Mouse (Mus musculus): ENCODE measurements at regions not wholly inside any gene's neighbourhood (a gene's known extent, or its start where the extent isn't known, plus 50 kb on each side); places are given as distances from the start of the nearest gene placed in this dataset.
A peak's percentile ranks its signal among the peaks of the same experiment; 100 is the strongest.

DNA sequence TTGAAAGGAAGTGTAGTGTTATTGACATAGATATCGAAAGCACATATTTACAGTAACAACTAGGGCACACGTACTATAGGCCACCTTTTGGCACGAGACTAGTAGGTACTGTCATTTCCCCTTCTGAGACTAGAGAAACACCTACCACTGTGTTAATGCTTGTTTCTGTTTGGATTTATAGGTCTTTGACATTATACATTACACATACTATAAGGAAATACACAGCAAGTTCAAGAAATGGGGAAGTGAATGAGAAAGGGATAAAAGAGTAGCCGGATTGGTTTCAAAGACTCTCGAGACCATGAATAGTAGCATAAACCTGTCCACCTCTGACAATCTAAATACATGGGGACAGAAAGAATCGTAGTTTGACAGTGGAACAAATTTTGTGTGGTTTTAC lies 900.3 kb upstream of the Pot1a start:
- Histone ChIP-seq H3K9me3 (replicated peaks; ENCODE audit: low read length) (no peaks in the 10 kb centered on the region), H3K27ac (no peak overlapping the region), H3K4me3 (replicated peaks; ENCODE audit: low read depth, low read length) (no peak overlapping the region), H3K36me3 (ENCODE audit: insufficient read depth, low read length) (no peaks in the 10 kb centered on the region), H3K4me2 (ENCODE audit: low read length) (no peak overlapping the region), H3K27me3 (ENCODE audit: insufficient read depth, low read length) (no peaks in the 10 kb centered on the region), H3K4me1 (replicated peaks; ENCODE audit: insufficient read depth, low read length) (no peaks in the 10 kb centered on the region), H3K9ac (ENCODE audit: low read depth, low read length) (no peak overlapping the region)
- no peak for ATAC-seq (replicated peaks; ENCODE audit: low FRiP score, low read depth)
- no peak for DNase-seq (ENCODE audit: low spot score)
- 68% methylated on average over 6 of the region's 6 CpGs for WGBS
- no peak for TF ChIP-seq CTCF (IDR thresholded peaks at IDR 0.05; ENCODE audit: low read depth)

DNA sequence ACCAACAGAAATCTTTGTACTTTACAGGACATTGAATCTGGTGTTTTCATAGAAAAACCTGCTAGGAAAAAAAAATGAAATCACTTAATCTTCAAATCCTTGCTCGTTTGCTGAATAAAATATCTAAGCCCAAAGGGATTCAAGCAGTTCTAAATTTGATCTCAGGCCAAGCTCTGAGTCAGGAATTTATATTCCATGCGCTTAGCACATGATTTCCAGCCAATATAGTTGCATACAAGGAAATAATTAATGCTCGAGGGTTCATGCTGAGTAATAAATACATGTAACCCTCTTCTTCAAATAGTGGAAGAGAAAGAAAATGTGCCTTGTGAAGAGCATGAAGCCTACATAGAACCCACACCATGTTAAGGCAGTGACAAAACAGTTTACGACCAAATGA lies 899.8 kb upstream of the Pot1a start:
- 48% methylated on average over 4 of the region's 4 CpGs for WGBS
- Histone ChIP-seq H3K9me3 (replicated peaks; ENCODE audit: low read length) (no peaks in the 10 kb centered on the region), H3K9ac (ENCODE audit: low read depth, low read length) (no peak overlapping the region), H3K4me3 (replicated peaks; ENCODE audit: low read depth, low read length) (no peak overlapping the region), H3K36me3 (ENCODE audit: insufficient read depth, low read length) (no peaks in the 10 kb centered on the region), H3K4me1 (replicated peaks; ENCODE audit: insufficient read depth, low read length) (no peaks in the 10 kb centered on the region), H3K4me2 (ENCODE audit: low read length) (no peak overlapping the region), H3K27ac (no peak overlapping the region), H3K27me3 (ENCODE audit: insufficient read depth, low read length) (no peaks in the 10 kb centered on the region)
- no peak for ATAC-seq (replicated peaks; ENCODE audit: low FRiP score, low read depth)
- DNase-seq (ENCODE audit: low spot score) = peak; percentile 32
- no peak for TF ChIP-seq CTCF (IDR thresholded peaks at IDR 0.05; ENCODE audit: low read depth)

DNA sequence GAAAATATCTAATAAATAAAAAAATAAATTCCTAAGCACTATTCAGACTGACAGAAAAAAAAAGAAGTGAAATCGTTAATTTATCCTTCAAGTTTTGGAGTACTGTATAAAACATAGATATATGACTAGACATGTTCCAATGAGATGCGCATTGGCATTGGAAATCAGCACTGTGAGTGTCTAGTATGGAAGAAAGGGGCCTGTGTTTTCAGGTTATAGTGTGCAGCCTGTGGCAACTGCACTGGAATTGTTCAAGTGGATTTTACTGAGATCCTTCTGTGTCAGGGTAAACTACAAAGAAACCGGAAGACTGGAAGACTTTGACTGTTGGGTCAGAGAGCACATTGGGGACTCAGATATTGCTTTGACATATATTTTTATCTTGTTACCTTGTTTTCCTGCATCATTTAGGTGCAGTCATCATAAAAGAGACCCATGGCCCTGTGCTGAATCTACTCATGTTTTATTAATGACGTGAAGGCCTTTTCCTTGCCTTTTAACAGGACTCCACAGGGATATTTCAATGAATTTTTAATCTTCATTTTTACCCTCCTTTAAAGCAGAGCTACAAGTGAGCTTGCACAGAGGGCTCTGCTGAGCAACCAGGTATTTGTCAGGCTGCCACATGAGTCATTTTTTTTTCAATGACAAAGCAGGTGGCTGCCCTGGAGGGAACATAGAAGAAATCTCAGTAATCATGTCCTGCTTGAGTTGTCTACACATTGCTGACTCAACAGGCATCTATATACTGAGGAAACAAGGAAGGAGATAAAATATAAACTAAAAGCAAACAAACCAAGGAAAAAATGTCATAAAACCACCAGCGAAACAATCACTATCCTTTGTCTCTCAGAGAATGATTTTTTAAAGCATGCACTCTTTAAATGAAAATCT lies 899.2 kb upstream of the Pot1a start:
- no peak overlapping the region for H3K4me3 ChIP-seq (replicated peaks; ENCODE audit: low read depth, low read length)
- DNase-seq (ENCODE audit: low spot score) (no peak), ATAC-seq (replicated peaks; ENCODE audit: low FRiP score, low read depth) (no peak)
- 74% methylated on average over 5 of the region's 5 CpGs for WGBS
- H3K27ac ChIP-seq = no peak overlapping the region
- H3K4me2 ChIP-seq (ENCODE audit: low read length) = no peak overlapping the region
- H3K9me3 ChIP-seq (replicated peaks; ENCODE audit: low read length) = no peaks in the 10 kb centered on the region
- no peaks in the 10 kb centered on the region for H3K36me3 ChIP-seq (ENCODE audit: insufficient read depth, low read length)
- no peaks in the 10 kb centered on the region for H3K4me1 ChIP-seq (replicated peaks; ENCODE audit: insufficient read depth, low read length)
- no peak overlapping the region for H3K9ac ChIP-seq (ENCODE audit: low read depth, low read length)
- no peaks in the 10 kb centered on the region for H3K27me3 ChIP-seq (ENCODE audit: insufficient read depth, low read length)
- no peak for TF ChIP-seq CTCF (IDR thresholded peaks at IDR 0.05; ENCODE audit: low read depth)
